Mouse (Mus musculus) effector memory CD4-positive, alpha-beta T cell, adult 7 months (primary cell): ENCODE measurements around the gene Ubash3b. TPM values are rescaled to one million over a fixed set of nuclear protein-coding genes. Genes with fewer than 3 reads are reported as not detected.

ENCODE experiments used
- polyA plus RNA-seq: library from polyadenylated mRNA; unstranded; fragments of 100-300 nt; shearing (Covaris generic); gene quantifications from one replicate; pipeline ENCODE4 v1.2.1, GENCODE M21; 2017

The Ubash3b gene
- polyA plus RNA-seq, result 21.5 TPM

DNA sequence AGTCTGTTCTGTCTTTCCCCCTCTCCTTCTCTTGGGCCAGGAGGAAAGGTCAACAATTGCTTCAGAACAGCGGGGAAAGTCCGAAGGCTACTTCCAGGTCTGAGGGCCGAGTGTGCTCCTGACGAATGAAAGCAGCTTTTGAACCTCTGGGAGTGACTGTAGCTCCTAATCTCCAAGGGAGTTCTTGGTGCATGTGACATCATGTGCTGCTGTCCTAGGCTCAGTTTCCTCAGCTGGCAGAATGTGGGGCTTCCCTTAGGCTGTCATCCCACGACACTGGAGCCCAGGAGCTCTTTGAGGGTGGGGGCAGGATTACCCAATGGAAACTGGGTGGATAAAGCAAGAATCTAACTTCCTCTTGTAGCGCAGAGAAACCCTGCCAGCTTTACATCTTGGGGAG, at the start of gene Ubash3b:
Ubash3b (minus strand) TSS at position 285 of the 400 bp plus-strand sequence.

DNA sequence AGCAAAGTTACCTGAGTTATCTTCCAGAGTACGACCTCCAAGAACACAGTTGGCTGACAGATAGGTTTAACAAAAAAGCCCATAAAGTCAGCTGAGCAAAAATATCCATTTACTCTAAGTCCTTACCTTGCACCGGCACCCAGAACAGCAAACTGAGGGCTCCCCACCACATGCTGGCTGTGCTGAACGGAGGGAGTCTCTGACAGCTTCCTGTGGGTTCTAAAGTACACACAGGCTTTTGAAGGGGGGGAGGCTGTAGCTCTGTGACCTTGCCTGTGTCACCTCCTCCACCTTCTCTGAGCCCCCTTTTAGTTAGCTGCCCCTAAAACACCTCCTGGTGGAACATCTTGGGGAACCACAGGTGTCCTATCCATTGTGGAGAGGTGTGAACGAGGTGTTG, 157.1 kb downstream of the Ubash3b start, which contains the start of gene Crtam:
Crtam (minus strand) TSS at position 214 of the 400 bp plus-strand sequence.

DNA sequence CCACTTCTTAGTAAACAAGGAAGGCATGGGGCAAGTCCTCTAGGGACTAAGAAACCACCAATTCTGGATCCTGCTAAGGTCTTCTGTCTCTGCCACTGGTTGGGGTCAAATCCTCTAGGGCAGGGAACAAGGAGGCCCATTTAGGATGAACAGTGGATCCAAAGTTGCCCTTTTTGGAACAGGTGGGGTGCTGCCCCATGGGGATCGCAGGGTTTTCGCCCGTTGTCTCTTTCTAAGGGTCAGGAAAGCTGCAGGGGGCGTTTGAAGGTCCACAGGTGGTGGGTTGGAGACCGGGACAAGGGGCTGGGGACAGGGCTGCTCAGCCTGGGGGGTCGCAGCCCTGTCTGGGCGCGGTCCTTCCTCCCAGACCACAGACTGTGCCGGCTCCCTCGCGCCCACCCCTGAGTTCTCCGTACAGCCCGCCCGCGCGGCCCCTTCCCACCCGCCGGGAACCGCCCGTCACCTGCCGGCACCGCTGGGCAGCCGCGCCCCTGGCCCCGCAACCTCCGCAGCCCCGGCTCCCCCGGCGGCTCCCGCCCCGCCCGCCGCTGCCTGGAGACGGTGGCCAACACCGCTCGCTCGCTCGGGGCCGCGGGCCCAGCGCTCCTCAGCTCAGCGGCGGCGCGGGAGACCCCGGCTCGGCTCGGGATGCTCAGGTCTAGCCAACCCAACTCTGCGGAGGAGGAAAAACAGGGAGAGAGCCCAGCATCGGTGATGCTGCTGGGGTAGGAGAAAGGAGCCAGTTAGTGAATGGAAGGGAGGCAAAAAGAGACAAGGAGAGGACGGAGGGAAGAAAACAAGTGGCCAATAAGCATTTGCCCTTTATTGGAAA, 197.7 kb downstream of the Ubash3b start, which contains the start of gene Jhy:
Jhy (minus strand) TSS at position 533 of the 832 bp plus-strand sequence.

Other genes starting within 250 kb of the Ubash3b start
- gene Jhy, start 197.6 kb downstream of the Ubash3b start, polyA plus RNA-seq, result 0.34 TPM
- gene Crtam, start 157.1 kb downstream of the Ubash3b start, polyA plus RNA-seq, result 26.5 TPM